Mouse (Mus musculus) cerebellum, adult 8-10 months (tissue): Measurements from ENCODE around the gene Gamt.
"Not testable (repeated sequence)": the region's sequence is repeated elsewhere in the genome, so short reads cannot be mapped to it uniquely, and the experiment has no call there.

Experiments used
- DNase-seq: peaks from one replicate; pipeline ENCODE4 v3.0.0; 2022

Gamt gene

GRCm38 (mm10) chr10:80257936-80258335 is 2.9 kb downstream of the Gamt start:
- DNase-seq = no peak

GRCm38 (mm10) chr10:80255881-80256535 is 4.8 kb downstream of the Gamt start:
- no peak for DNase-seq

GRCm38 (mm10) chr10:80254331-80255297 is 6.2 kb downstream of the Gamt start:
- DNase-seq = no peak

- DNase-seq = no peak
Measured at GRCm38 (mm10) chr10:80253551-80253950, 7.3 kb downstream of the Gamt start.

- DNase-seq = no peak
Measured at GRCm38 (mm10) chr10:80252493-80253274, 8.1 kb downstream of the Gamt start.

- DNase-seq = no peak
Measured at GRCm38 (mm10) chr10:80252011-80252410, 8.8 kb downstream of the Gamt start.

GRCm38 (mm10) chr10:80250573-80250972 is 10.2 kb downstream of the Gamt start:
- no peak for DNase-seq

GRCm38 (mm10) chr10:80250059-80250458 is 10.8 kb downstream of the Gamt start:
- DNase-seq = no peak

- DNase-seq = peak; percentile 98
Measured at GRCm38 (mm10) chr10:80248971-80249640, 11.7 kb downstream of the Gamt start, which contains the start of gene Ndufs7. Gene Ndufs7, plus strand, starts transcription at chr10:80249121.

GRCm38 (mm10) chr10:80248437-80248836 is 12.4 kb downstream of the Gamt start:
- not testable (repeated sequence) for DNase-seq

- DNase-seq = no peak
Measured at GRCm38 (mm10) chr10:80247849-80248248, 13.0 kb downstream of the Gamt start.

- peak; percentile 89 for DNase-seq
Measured at GRCm38 (mm10) chr10:80245600-80245999, 15.2 kb downstream of the Gamt start.

GRCm38 (mm10) chr10:80244791-80245399 is 15.9 kb downstream of the Gamt start:
- DNase-seq = no peak

GRCm38 (mm10) chr10:80242607-80243006 is 18.2 kb downstream of the Gamt start:
- DNase-seq = no peak

GRCm38 (mm10) chr10:80242088-80242487 is 18.7 kb downstream of the Gamt start:
- DNase-seq = no peak

GRCm38 (mm10) chr10:80239791-80240190 is 21.0 kb downstream of the Gamt start:
- DNase-seq = no peak

GRCm38 (mm10) chr10:80238306-80238705 is 22.5 kb downstream of the Gamt start:
- no peak for DNase-seq

- DNase-seq = no peak
Measured at GRCm38 (mm10) chr10:80237020-80237419, 23.8 kb downstream of the Gamt start.

GRCm38 (mm10) chr10:80236145-80236825 is 24.5 kb downstream of the Gamt start:
- DNase-seq = no peak

- DNase-seq = no peak
Measured at GRCm38 (mm10) chr10:80227877-80228775, 32.7 kb downstream of the Gamt start.
